Mouse (Mus musculus) MEL (cell line): ENCODE results near the gene Lrriq4. TPM values are rescaled to one million over a fixed set of nuclear protein-coding genes. Genes with fewer than 3 reads are reported as not detected.

Experiments
- DNase-seq: peaks from one replicate; pipeline ENCODE4 v3.0.0; 2011; ENCODE audit warnings: low read depth, low spot score
- H3K27ac ChIP-seq: 2 replicates; pipeline ENCODE4 v1.5.1; 2012; ENCODE audit warnings: low read depth, mild to moderate bottlenecking, control low read depth, low read length, moderate library complexity; ENCODE audit not compliant: control insufficient read depth
- H3K27me3 ChIP-seq, 2 experiments: fragments of 150-350 bp in 1 of 2; sonication (generic) in 1 of 2; 2 replicates each; pipeline ENCODE4 v1.6.1; 2012; ENCODE audit warnings: low read length in 2 of 2, mild to moderate bottlenecking in 2 of 2, improper control_type of control experiment in 1 of 2, moderate library complexity in 1 of 2; ENCODE audit not compliant: insufficient read depth in 2 of 2, control insufficient read depth in 1 of 2
- H3K36me3 ChIP-seq, 2 experiments: 2 replicates each; pipeline ENCODE4 v1.6.1; 2012 to 2014; ENCODE audit warnings: low read length in 2 of 2, improper control_type of control experiment in 1 of 2, inconsistent platforms in 1 of 2, mild to moderate bottlenecking in 1 of 2; ENCODE audit not compliant: insufficient read depth in 2 of 2, control insufficient read depth in 1 of 2
- H3K4me1 ChIP-seq, 2 experiments: fragments of 150-350 bp in 1 of 2; sonication (generic) in 1 of 2; 2 replicates each; pipeline ENCODE4 v1.6.1; 2012; ENCODE audit warnings: low read length in 2 of 2, improper control_type of control experiment in 1 of 2, mild to moderate bottlenecking in 1 of 2; ENCODE audit not compliant: insufficient read depth in 2 of 2, control insufficient read depth in 1 of 2
- H3K4me3 ChIP-seq, 2 experiments: fragments of 150-350 bp in 1 of 2; sonication (generic) in 1 of 2; 2 replicates each; pipeline ENCODE4 v1.5.1; 2012; ENCODE audit warnings: low read depth in 2 of 2, low read length in 2 of 2, mild to moderate bottlenecking in 2 of 2, moderate library complexity in 2 of 2, control low read depth in 1 of 2, improper control_type of control experiment in 1 of 2; ENCODE audit not compliant: control insufficient read depth in 1 of 2, insufficient read depth in 1 of 2
- H3K79me2 ChIP-seq: 2 replicates; pipeline ENCODE4 v1.6.1; 2012; ENCODE audit warnings: mild to moderate bottlenecking, low read length, moderate library complexity; ENCODE audit not compliant: control insufficient read depth, poor library complexity, insufficient read depth
- H3K9ac ChIP-seq: 2 replicates; pipeline ENCODE4 v1.6.1; 2012; ENCODE audit warnings: low read depth, mild to moderate bottlenecking, control low read depth, low read length, moderate library complexity; ENCODE audit not compliant: control insufficient read depth, poor library complexity, severe bottlenecking
- H3K9me3 ChIP-seq: fragments of 150-350 bp; sonication (generic); replicated peaks from 2 replicates; pipeline ENCODE4 v1.6.1; 2012; ENCODE audit warnings: mild to moderate bottlenecking, low read length, improper control_type of control experiment, moderate library complexity; ENCODE audit not compliant: insufficient read depth
- BHLHE40 ChIP-seq: IDR thresholded peaks from 2 replicates; pipeline ENCODE4 v1.6.1; 2012; ENCODE audit warnings: low read depth, mild to moderate bottlenecking, inconsistent platforms, low read length, improper control_type of control experiment, borderline replicate concordance
- CHD1 ChIP-seq: IDR thresholded peaks from 2 replicates; pipeline ENCODE4 v1.6.1; 2012; ENCODE audit warnings: low read depth, mild to moderate bottlenecking, inconsistent platforms, low read length, improper control_type of control experiment
- CHD2 ChIP-seq: IDR thresholded peaks from 2 replicates; pipeline ENCODE4 v1.6.1; 2011; ENCODE audit warnings: low read length, improper control_type of control experiment
- CTCF ChIP-seq, 3 experiments: IDR thresholded peaks in 2 of 3; conservative IDR thresholded peaks in 1 of 3; 2 replicates each; pipeline ENCODE4 v1.5.1; 2011 to 2012; ENCODE audit warnings: low read length in 3 of 3, low read depth in 2 of 3, mild to moderate bottlenecking in 2 of 3, improper control_type of control experiment in 1 of 3, inconsistent platforms in 1 of 3, mixed read lengths in 1 of 3, moderate library complexity in 1 of 3; ENCODE audit not compliant: control insufficient read depth in 1 of 3, insufficient read depth in 1 of 3, poor library complexity in 1 of 3, severe bottlenecking in 1 of 3
- E2F4 ChIP-seq: IDR thresholded peaks from 2 replicates; pipeline ENCODE4 v1.6.1; 2011; ENCODE audit warnings: low read depth, low read length, improper control_type of control experiment, borderline replicate concordance
- ELF1 ChIP-seq: IDR thresholded peaks from 2 replicates; pipeline ENCODE4 v1.6.1; 2014; ENCODE audit warnings: low read depth, mild to moderate bottlenecking, inconsistent platforms, low read length, improper control_type of control experiment, moderate library complexity
- EP300 ChIP-seq, 2 experiments: IDR thresholded peaks; 2 replicates each; pipeline ENCODE4 v1.6.1; 2011; ENCODE audit warnings: improper control_type of control experiment in 2 of 2, low read length in 2 of 2, low read depth in 1 of 2, mild to moderate bottlenecking in 1 of 2
- ETS1 ChIP-seq: IDR thresholded peaks from 2 replicates; pipeline ENCODE4 v1.6.1; 2012; ENCODE audit warnings: low read depth, mild to moderate bottlenecking, inconsistent platforms, low read length, improper control_type of control experiment, moderate library complexity
- GATA1 ChIP-seq: IDR thresholded peaks from 2 replicates; pipeline ENCODE4 v1.6.1; 2011; ENCODE audit warnings: low read depth, low read length, improper control_type of control experiment
- HCFC1 ChIP-seq: IDR thresholded peaks from 2 replicates; pipeline ENCODE4 v1.6.1; 2012; ENCODE audit warnings: low read depth, mild to moderate bottlenecking, inconsistent platforms, low read length, improper control_type of control experiment, moderate library complexity
- JUND ChIP-seq: IDR thresholded peaks from 2 replicates; pipeline ENCODE4 v1.6.1; 2011; ENCODE audit warnings: low read depth, mild to moderate bottlenecking, improper control_type of control experiment, low read length
- KAT2A ChIP-seq: conservative IDR thresholded peaks from 2 replicates; pipeline ENCODE4 v1.6.1; 2012; ENCODE audit warnings: low read depth, low read length, improper control_type of control experiment, inconsistent platforms
- MAFK ChIP-seq: IDR thresholded peaks from 2 replicates; pipeline ENCODE4 v1.6.1; 2011; ENCODE audit warnings: low read depth, mild to moderate bottlenecking, low read length, improper control_type of control experiment, borderline replicate concordance
- MAX ChIP-seq: IDR thresholded peaks from 2 replicates; pipeline ENCODE4 v1.6.1; 2011; ENCODE audit warnings: low read length, improper control_type of control experiment
- MAZ ChIP-seq: IDR thresholded peaks from 2 replicates; pipeline ENCODE4 v1.6.1; 2012; ENCODE audit warnings: low read depth, mild to moderate bottlenecking, inconsistent platforms, low read length, improper control_type of control experiment
- MEF2A ChIP-seq: IDR thresholded peaks from 2 replicates; pipeline ENCODE4 v1.6.1; 2014; ENCODE audit warnings: low read depth, mild to moderate bottlenecking, inconsistent platforms, low read length, improper control_type of control experiment; ENCODE audit not compliant: poor library complexity, insufficient replicate concordance, severe bottlenecking; ENCODE audit errors: extremely low read depth
- MXI1 ChIP-seq: IDR thresholded peaks from 2 replicates; pipeline ENCODE4 v1.6.1; 2011; ENCODE audit warnings: mild to moderate bottlenecking, low read depth, low read length, improper control_type of control experiment
- MYC ChIP-seq: IDR thresholded peaks from 2 replicates; pipeline ENCODE4 v1.6.1; 2011; ENCODE audit warnings: low read depth, mild to moderate bottlenecking, low read length, improper control_type of control experiment, moderate library complexity
- NELFE ChIP-seq: IDR thresholded peaks from 2 replicates; pipeline ENCODE4 v1.6.1; 2011; ENCODE audit warnings: low read depth, low read length, improper control_type of control experiment
- NRF1 ChIP-seq: IDR thresholded peaks from 2 replicates; pipeline ENCODE4 v1.6.1; 2014; ENCODE audit warnings: low read depth, mild to moderate bottlenecking, inconsistent platforms, low read length, improper control_type of control experiment, moderate library complexity; ENCODE audit not compliant: poor library complexity, insufficient read depth, severe bottlenecking
- POLR2AphosphoS2 ChIP-seq: IDR thresholded peaks from 2 replicates; pipeline ENCODE4 v1.6.1; 2011; ENCODE audit warnings: low read length, improper control_type of control experiment
- POLR2AphosphoS5 ChIP-seq: IDR thresholded peaks from 2 replicates; pipeline ENCODE4 v1.6.1; 2012; ENCODE audit warnings: low read depth, borderline replicate concordance, mild to moderate bottlenecking, inconsistent platforms, low read length, moderate library complexity, mixed read lengths
- RAD21 ChIP-seq: IDR thresholded peaks from 2 replicates; pipeline ENCODE4 v1.6.1; 2011; ENCODE audit warnings: mild to moderate bottlenecking, low read depth, low read length, improper control_type of control experiment
- RCOR1 ChIP-seq: IDR thresholded peaks from 2 replicates; pipeline ENCODE4 v1.6.1; 2012; ENCODE audit warnings: low read depth, mild to moderate bottlenecking, inconsistent platforms, low read length, improper control_type of control experiment
- SIN3A ChIP-seq: IDR thresholded peaks from 2 replicates; pipeline ENCODE4 v1.6.1; 2012; ENCODE audit warnings: low read length, improper control_type of control experiment, inconsistent platforms
- SMC3 ChIP-seq: IDR thresholded peaks from 2 replicates; pipeline ENCODE4 v1.6.1; 2011; ENCODE audit warnings: low read depth, low read length, improper control_type of control experiment
- TAL1 ChIP-seq: IDR thresholded peaks from 2 replicates; pipeline ENCODE4 v1.6.1; 2012; ENCODE audit warnings: mild to moderate bottlenecking, inconsistent platforms, low read length, moderate library complexity, mixed read lengths
- TBP ChIP-seq: IDR thresholded peaks from 2 replicates; pipeline ENCODE4 v1.8.0; 2011; ENCODE audit warnings: low read depth, low read length, improper control_type of control experiment
- TCF12 ChIP-seq: IDR thresholded peaks from 2 replicates; pipeline ENCODE4 v1.6.1; 2014; ENCODE audit warnings: low read depth, mild to moderate bottlenecking, inconsistent platforms, low read length, improper control_type of control experiment, moderate library complexity
- UBTF ChIP-seq: IDR thresholded peaks from 2 replicates; pipeline ENCODE4 v1.6.1; 2012; ENCODE audit warnings: low read depth, mild to moderate bottlenecking, inconsistent platforms, low read length, improper control_type of control experiment, moderate library complexity, borderline replicate concordance; ENCODE audit not compliant: insufficient read depth
- USF1 ChIP-seq: IDR thresholded peaks from 2 replicates; pipeline ENCODE4 v1.6.1; 2014; ENCODE audit warnings: low read depth, mild to moderate bottlenecking, inconsistent platforms, low read length, improper control_type of control experiment, moderate library complexity
- USF2 ChIP-seq, 2 experiments: IDR thresholded peaks; 2 replicates each; pipeline ENCODE4 v1.6.1; 2011 to 2012; ENCODE audit warnings: improper control_type of control experiment in 2 of 2, low read length in 2 of 2, borderline replicate concordance in 1 of 2, inconsistent platforms in 1 of 2, low read depth in 1 of 2, mild to moderate bottlenecking in 1 of 2; ENCODE audit not compliant: insufficient read depth in 1 of 2
- ZC3H11A ChIP-seq: IDR thresholded peaks from 2 replicates; pipeline ENCODE4 v1.6.1; 2012; ENCODE audit warnings: low read depth, mild to moderate bottlenecking, inconsistent platforms, low read length, improper control_type of control experiment
- ZKSCAN1 ChIP-seq: IDR thresholded peaks from 2 replicates; pipeline ENCODE4 v1.6.1; 2012; ENCODE audit warnings: low read depth, mild to moderate bottlenecking, inconsistent platforms, low read length, improper control_type of control experiment, moderate library complexity
- ZMIZ1 ChIP-seq: IDR thresholded peaks from 2 replicates; pipeline ENCODE4 v1.6.1; 2012; ENCODE audit warnings: low read depth, mild to moderate bottlenecking, inconsistent platforms, low read length, improper control_type of control experiment, moderate library complexity
- ZNF384 ChIP-seq: IDR thresholded peaks from 2 replicates; pipeline ENCODE4 v1.6.1; 2012; ENCODE audit warnings: low read depth, mild to moderate bottlenecking, inconsistent platforms, low read length, improper control_type of control experiment
- polyA plus RNA-seq, 2 experiments: library from polyadenylated mRNA; stranded (reverse) in 1 of 2; unstranded in 1 of 2; fragments of >175 nt in 1 of 2; fragments of >200 nt in 1 of 2; gene quantifications; 2 replicates each; pipeline versions ENCODE4 v1.2.1 to v1.2.4; 2012; ENCODE audit warnings: low replicate concordance in 2 of 2, low read depth in 1 of 2; ENCODE audit not compliant: insufficient read length in 2 of 2, insufficient read depth in 1 of 2, missing spikeins in 1 of 2
- total RNA-seq: library from RNA; depleted of rRNA; stranded (reverse); fragments of 300-350 nt; gene quantifications from 2 replicates; pipeline ENCODE4 v1.2.3, GENCODE M21; 2012

Gene Lrriq4
- total and polyA plus RNA-seq, 3 experiments = not detected

GRCm38 (mm10) chr3:30595111-30595832 lies 49.0 kb upstream of the Lrriq4 start:
- Histone ChIP-seq H3K27ac (peak overlapping the region; percentile 46), H3K4me1 (peaks cover 3 to 14% of the 10 kb centered on the region in 2 experiments; a peak in 3 of 4 replicates), H3K9me3 (no peaks in the 10 kb centered on the region), H3K4me3 (peak overlapping the region; percentile 96 to 98), H3K9ac (peak overlapping the region; percentile 96), H3K36me3 (peaks cover 0 to 12% of the 10 kb centered on the region in 2 experiments; a peak in 2 of 4 replicates), H3K27me3 (no peaks in the 10 kb centered on the region), H3K79me2 (peaks cover 4% of the 10 kb centered on the region; the same call in 1 of the 2 replicates)
- DNase-seq = peak; percentile 61
- TF ChIP-seq MYC (no peak), SMC3 (no peak), CHD1 (no peak), CTCF (IDR thresholded peaks at IDR 0.05 in 2 of 3, conservative IDR thresholded peaks at IDR 0.05 in 1 of 3; ENCODE audit: control insufficient read depth in 1 of 3, insufficient read depth in 1 of 3, low read depth in 2 of 3, low read length in 3 of 3, poor library complexity in 1 of 3, severe bottlenecking in 1 of 3) (no peak), MAZ (peak; percentile 29; the same call in 1 of the 2 replicates), ZNF384 (no peak), TCF12 (no peak), ZC3H11A (no peak), ELF1 (no peak), TAL1 (no peak), ETS1 (no peak), CHD2 (no peak), JUND (no peak), SIN3A (no peak; the same call in 1 of the 2 replicates), EP300 (IDR thresholded peaks at IDR 0.05; ENCODE audit: low read depth in 1 of 2, low read length in 2 of 2) (no peak), MAX (0 out of 2 replicates have a peak, but pooled peaks have one; percentile 8), GATA1 (no peak), NRF1 (peak; percentile 77), RCOR1 (no peak), UBTF (no peak; the same call in 1 of the 2 replicates), POLR2AphosphoS5 (no peak), USF2 (IDR thresholded peaks at IDR 0.05; ENCODE audit: borderline replicate concordance in 1 of 2, insufficient read depth in 1 of 2, low read depth in 1 of 2, low read length in 2 of 2) (no peak), NELFE (peak; percentile 54; the same call in 1 of the 2 replicates), BHLHE40 (peak; percentile 87; the same call in 1 of the 2 replicates), KAT2A (no peak), HCFC1 (no peak), MEF2A (no peak), MXI1 (peak; percentile 35), E2F4 (no peak), USF1 (peak; percentile 39; the same call in 1 of the 2 replicates), POLR2AphosphoS2 (no peak), ZKSCAN1 (no peak), TBP (peak; percentile 60; the same call in 1 of the 2 replicates), MAFK (no peak), ZMIZ1 (no peak), RAD21 (no peak)
